Mouse (Mus musculus): Measurements from ENCODE around the gene Iqub.
A peak's percentile ranks its signal among the peaks of the same experiment; 100 is the strongest.

- peak; percentile 50; the same call in 1 of the 2 replicates for TF ChIP-seq CTCF (IDR thresholded peaks at IDR 0.05; ENCODE audit: borderline replicate concordance, extremely low read depth, insufficient read depth, insufficient read length)
- no peak for TF ChIP-seq POLR2A (IDR thresholded peaks at IDR 0.05; ENCODE audit: borderline replicate concordance, extremely low read depth, insufficient read depth, insufficient read length, poor library complexity, severe bottlenecking)
Measured at GRCm38 (mm10) chr6:24456097-24456496, 58.8 kb downstream of the Iqub start.
